Mouse (Mus musculus): ENCODE measurements at regions not wholly inside any gene's neighbourhood (a gene's known extent, or its start where the extent isn't known, plus 50 kb on each side); places are given as distances from the start of the nearest gene placed in this dataset.

- TF ChIP-seq CTCF (conservative IDR thresholded peaks at IDR 0.05; ENCODE audit: low read length), result no peak
- no peak for TF ChIP-seq POU5F1 (IDR thresholded peaks at IDR 0.05; ENCODE audit: borderline replicate concordance, low read length)
- TF ChIP-seq NANOG (IDR thresholded peaks at IDR 0.05; ENCODE audit: borderline replicate concordance, low read length), result no peak
Measured at GRCm38 (mm10) chr1:194361316-194361715, 256.7 kb upstream of the Plxna2 start.

All from E14TG2a.4 (cell line).